Mouse (Mus musculus): Measurements from ENCODE around the gene Akna. TPM values are rescaled to one million over a fixed set of nuclear protein-coding genes. Genes with fewer than 3 reads are reported as not detected.

Akna gene
- polyA plus RNA-seq, 1 experiment, result 5.6 TPM

GRCm38 (mm10) chr4:63435402-63435801, 32.2 kb upstream of the Akna start:
- Histone ChIP-seq H3K79me2 (ENCODE audit: control insufficient read depth, insufficient read depth) (no peaks in the 10 kb centered on the region), H3K4me2 (ENCODE audit: low read depth) (no peak overlapping the region), H3K4me3 (no peak overlapping the region), H3K27me3 (ENCODE audit: control insufficient read depth, insufficient read depth, insufficient read length) (no peaks in the 10 kb centered on the region), H3ac (ENCODE audit: control insufficient read depth, insufficient read length) (no peak overlapping the region), H3K36me3 (ENCODE audit: control insufficient read depth, insufficient read depth) (no peaks in the 10 kb centered on the region)
- no peak for TF ChIP-seq MAX (IDR thresholded peaks at IDR 0.05; ENCODE audit: low read depth)

GRCm38 (mm10) chr4:63431098-63431497, 27.9 kb upstream of the Akna start:
- H3ac ChIP-seq (ENCODE audit: control insufficient read depth, insufficient read length), result no peak overlapping the region
- no peaks in the 10 kb centered on the region for H3K27me3 ChIP-seq (ENCODE audit: control insufficient read depth, insufficient read depth, insufficient read length)
- H3K36me3 ChIP-seq (ENCODE audit: control insufficient read depth, insufficient read depth), result no peaks in the 10 kb centered on the region
- TF ChIP-seq TCF3 (IDR thresholded peaks at IDR 0.05; ENCODE audit: insufficient read length, low read depth) (no peak), E2F4 (IDR thresholded peaks at IDR 0.05; ENCODE audit: insufficient read depth) (no peak), MAX (IDR thresholded peaks at IDR 0.05; ENCODE audit: low read depth) (no peak), MYOD1 (IDR thresholded peaks at IDR 0.05; ENCODE audit: control insufficient read depth in 1 of 3, insufficient read length in 2 of 3, low read depth in 2 of 3) (peak in 2 of 3 experiments; percentile 76 to 79), POLR2A (IDR thresholded peaks at IDR 0.05; ENCODE audit: insufficient read length, low read depth) (no peak), CEBPB (IDR thresholded peaks at IDR 0.05; ENCODE audit: insufficient read depth, poor library complexity, severe bottlenecking) (no peak), SRF (IDR thresholded peaks at IDR 0.05; ENCODE audit: control insufficient read depth, insufficient read length, low read depth) (no peak), MYOG (IDR thresholded peaks at IDR 0.05; ENCODE audit: control insufficient read depth in 1 of 3, insufficient read depth in 1 of 3, insufficient read length in 2 of 3, low read depth in 2 of 3) (peak in 2 of 3 experiments; percentile 65 to 81)
- H3K79me2 ChIP-seq (ENCODE audit: control insufficient read depth, insufficient read depth), result no peaks in the 10 kb centered on the region
- peak overlapping the region; percentile 30 for H3K4me2 ChIP-seq (ENCODE audit: low read depth)
- H3K4me3 ChIP-seq, result no peak overlapping the region

GRCm38 (mm10) chr4:63430357-63430756, 27.2 kb upstream of the Akna start:
- Histone ChIP-seq H3K4me3 (no peak overlapping the region), H3K4me2 (ENCODE audit: low read depth) (no peak overlapping the region), H3K27me3 (ENCODE audit: control insufficient read depth, insufficient read depth, insufficient read length) (no peaks in the 10 kb centered on the region), H3K36me3 (ENCODE audit: control insufficient read depth, insufficient read depth) (no peaks in the 10 kb centered on the region), H3ac (ENCODE audit: control insufficient read depth, insufficient read length) (no peak overlapping the region), H3K79me2 (ENCODE audit: control insufficient read depth, insufficient read depth) (no peaks in the 10 kb centered on the region)
- TF ChIP-seq MYOG (IDR thresholded peaks at IDR 0.05; ENCODE audit: control insufficient read depth in 1 of 3, insufficient read depth in 1 of 3, insufficient read length in 2 of 3, low read depth in 2 of 3), result no peak

GRCm38 (mm10) chr4:63426308-63426707, 23.2 kb upstream of the Akna start:
- TF ChIP-seq USF1 (IDR thresholded peaks at IDR 0.05; ENCODE audit: low read depth) (peak; percentile 37), MYOD1 (IDR thresholded peaks at IDR 0.05; ENCODE audit: control insufficient read depth in 1 of 3, insufficient read length in 2 of 3, low read depth in 2 of 3) (peak; percentile 44 to 97 (median 91)), SRF (IDR thresholded peaks at IDR 0.05; ENCODE audit: control insufficient read depth, insufficient read length, low read depth) (no peak), MYOG (IDR thresholded peaks at IDR 0.05; ENCODE audit: control insufficient read depth in 1 of 3, insufficient read depth in 1 of 3, insufficient read length in 2 of 3, low read depth in 2 of 3) (peak in 1 of 3 experiments; percentile 68)
- Histone ChIP-seq H3K36me3 (ENCODE audit: control insufficient read depth, insufficient read depth) (no peaks in the 10 kb centered on the region), H3K4me2 (ENCODE audit: low read depth) (peak overlapping the region; percentile 22), H3K4me3 (no peak overlapping the region), H3K79me2 (ENCODE audit: control insufficient read depth, insufficient read depth) (no peaks in the 10 kb centered on the region), H3K27me3 (ENCODE audit: control insufficient read depth, insufficient read depth, insufficient read length) (no peaks in the 10 kb centered on the region), H3ac (ENCODE audit: control insufficient read depth, insufficient read length) (no peak overlapping the region)

GRCm38 (mm10) chr4:63423811-63424210, 20.7 kb upstream of the Akna start:
- Histone ChIP-seq H3K4me3 (no peak overlapping the region), H3K36me3 (ENCODE audit: control insufficient read depth, insufficient read depth) (no peaks in the 10 kb centered on the region), H3K27me3 (ENCODE audit: control insufficient read depth, insufficient read depth, insufficient read length) (no peaks in the 10 kb centered on the region), H3K79me2 (ENCODE audit: control insufficient read depth, insufficient read depth) (no peaks in the 10 kb centered on the region), H3ac (ENCODE audit: control insufficient read depth, insufficient read length) (no peak overlapping the region), H3K4me2 (ENCODE audit: low read depth) (no peak overlapping the region)
- TF ChIP-seq CEBPB (IDR thresholded peaks at IDR 0.05; ENCODE audit: insufficient read depth, poor library complexity, severe bottlenecking) (no peak), REST (IDR thresholded peaks at IDR 0.05; ENCODE audit: insufficient read depth, insufficient read length) (no peak), MAX (IDR thresholded peaks at IDR 0.05; ENCODE audit: low read depth) (no peak), POLR2AphosphoS2 (IDR thresholded peaks at IDR 0.05; ENCODE audit: insufficient read length, low read depth) (no peak), TCF12 (IDR thresholded peaks at IDR 0.05; ENCODE audit: insufficient read depth, poor library complexity, severe bottlenecking) (no peak), E2F4 (IDR thresholded peaks at IDR 0.05; ENCODE audit: insufficient read depth) (no peak), MYOD1 (IDR thresholded peaks at IDR 0.05; ENCODE audit: control insufficient read depth in 1 of 3, insufficient read length in 2 of 3, low read depth in 2 of 3) (no peak), TCF3 (IDR thresholded peaks at IDR 0.05; ENCODE audit: insufficient read length, low read depth) (no peak), SRF (IDR thresholded peaks at IDR 0.05; ENCODE audit: control insufficient read depth, insufficient read length, low read depth) (no peak), POLR2A (IDR thresholded peaks at IDR 0.05; ENCODE audit: insufficient read length, low read depth) (no peak), MYOG (IDR thresholded peaks at IDR 0.05; ENCODE audit: control insufficient read depth in 1 of 3, insufficient read depth in 1 of 3, insufficient read length in 2 of 3, low read depth in 2 of 3) (no peak), USF1 (IDR thresholded peaks at IDR 0.05; ENCODE audit: low read depth) (no peak)

GRCm38 (mm10) chr4:63423231-63423630, 20.1 kb upstream of the Akna start:
- H3ac ChIP-seq (ENCODE audit: control insufficient read depth, insufficient read length), result no peak overlapping the region
- no peaks in the 10 kb centered on the region for H3K27me3 ChIP-seq (ENCODE audit: control insufficient read depth, insufficient read depth, insufficient read length)
- no peaks in the 10 kb centered on the region for H3K36me3 ChIP-seq (ENCODE audit: control insufficient read depth, insufficient read depth)
- TF ChIP-seq CEBPB (IDR thresholded peaks at IDR 0.05; ENCODE audit: insufficient read depth, poor library complexity, severe bottlenecking), result no peak
- TF ChIP-seq MYOD1 (IDR thresholded peaks at IDR 0.05; ENCODE audit: control insufficient read depth in 1 of 3, insufficient read length in 2 of 3, low read depth in 2 of 3), result no peak
- TF ChIP-seq SRF (IDR thresholded peaks at IDR 0.05; ENCODE audit: control insufficient read depth, insufficient read length, low read depth), result no peak
- no peak for TF ChIP-seq USF1 (IDR thresholded peaks at IDR 0.05; ENCODE audit: low read depth)
- TF ChIP-seq TCF3 (IDR thresholded peaks at IDR 0.05; ENCODE audit: insufficient read length, low read depth), result no peak
- TF ChIP-seq MYOG (IDR thresholded peaks at IDR 0.05; ENCODE audit: control insufficient read depth in 1 of 3, insufficient read depth in 1 of 3, insufficient read length in 2 of 3, low read depth in 2 of 3), result no peak
- no peak for TF ChIP-seq REST (IDR thresholded peaks at IDR 0.05; ENCODE audit: insufficient read depth, insufficient read length)
- no peak for TF ChIP-seq POLR2A (IDR thresholded peaks at IDR 0.05; ENCODE audit: insufficient read length, low read depth)
- TF ChIP-seq TCF12 (IDR thresholded peaks at IDR 0.05; ENCODE audit: insufficient read depth, poor library complexity, severe bottlenecking), result no peak
- no peak for TF ChIP-seq MAX (IDR thresholded peaks at IDR 0.05; ENCODE audit: low read depth)
- no peak for TF ChIP-seq E2F4 (IDR thresholded peaks at IDR 0.05; ENCODE audit: insufficient read depth)
- no peak for TF ChIP-seq POLR2AphosphoS2 (IDR thresholded peaks at IDR 0.05; ENCODE audit: insufficient read length, low read depth)
- no peak overlapping the region for H3K4me3 ChIP-seq
- no peak overlapping the region for H3K4me2 ChIP-seq (ENCODE audit: low read depth)
- H3K79me2 ChIP-seq (ENCODE audit: control insufficient read depth, insufficient read depth), result no peaks in the 10 kb centered on the region
